Mouse (Mus musculus): ENCODE data around the gene Olfr1094. TPM values are rescaled to one million over a fixed set of nuclear protein-coding genes. Genes with fewer than 3 reads are reported as not detected.

The Olfr1094 gene
- polyA plus RNA-seq (2012; rRNA removed): not detected in 2 replicates

- H3K27ac ChIP-seq (ENCODE audit: control insufficient read depth, insufficient read depth, low read depth, low read length): no peak within 1 kb of the TSS
- H3K27me3 ChIP-seq (ENCODE audit: control insufficient read depth, insufficient read depth, low read length): no peaks in the 10 kb centered on the region
- H3K4me3 ChIP-seq (ENCODE audit: control insufficient read depth, low read depth, low read length): no peak within 1 kb of the TSS
- no peak for TF ChIP-seq POLR2A (IDR thresholded peaks at IDR 0.05; ENCODE audit: control insufficient read depth, low read depth, low read length)
- TF ChIP-seq CTCF (IDR thresholded peaks at IDR 0.05; ENCODE audit: control insufficient read depth, insufficient read depth, insufficient replicate concordance, low read depth, low read length): no peak
- H3K36me3 ChIP-seq (ENCODE audit: control insufficient read depth, insufficient read depth, low read length): no peaks in the 10 kb centered on the region
- H3K4me1 ChIP-seq (ENCODE audit: control insufficient read depth, insufficient read depth, low read length): no peaks in the 10 kb centered on the region
Measured at GRCm38 (mm10) chr2:86824363-86824762, at the start of gene Olfr1094. Gene Olfr1094, plus strand, starts transcription at chr2:86824663.

DNA sequence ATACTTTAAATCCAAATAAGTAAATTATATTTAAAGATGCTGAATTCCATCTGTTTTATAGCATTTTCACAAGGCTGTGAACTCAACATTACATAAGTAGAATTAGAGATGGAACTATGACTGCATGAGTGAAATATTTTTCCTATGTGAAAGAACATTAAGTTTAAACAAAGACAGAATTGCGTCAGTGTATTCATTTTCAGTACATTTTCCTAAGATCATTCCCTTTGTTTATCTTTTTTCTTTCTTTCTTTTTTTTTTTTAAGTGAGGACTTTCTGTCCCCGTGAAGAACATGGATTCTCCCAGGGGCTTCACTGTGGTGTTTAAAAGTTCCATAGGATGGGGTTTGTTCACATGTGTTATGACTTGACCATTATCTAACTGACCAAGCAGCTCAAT, 42.3 kb upstream of the Olfr1094 start, which contains the start of gene Olfr1093:
Gene Olfr1093 (plus strand): TSS at position 301 of the 400 bp plus-strand sequence.
- no peaks in the 10 kb centered on the region for H3K36me3 ChIP-seq (ENCODE audit: control insufficient read depth, insufficient read depth, low read length)
- no peaks in the 10 kb centered on the region for H3K27me3 ChIP-seq (ENCODE audit: control insufficient read depth, insufficient read depth, low read length)
- no peaks in the 10 kb centered on the region for H3K4me1 ChIP-seq (ENCODE audit: control insufficient read depth, insufficient read depth, low read length)
- no peak within 1 kb of the TSS for H3K27ac ChIP-seq (ENCODE audit: control insufficient read depth, insufficient read depth, low read depth, low read length)
- TF ChIP-seq CTCF (IDR thresholded peaks at IDR 0.05; ENCODE audit: control insufficient read depth, insufficient read depth, insufficient replicate concordance, low read depth, low read length) (no peak), POLR2A (IDR thresholded peaks at IDR 0.05; ENCODE audit: control insufficient read depth, low read depth, low read length) (no peak)
- H3K4me3 ChIP-seq (ENCODE audit: control insufficient read depth, low read depth, low read length): no peak within 1 kb of the TSS

GRCm38 (mm10) chr2:86809918-86810317, 14.5 kb upstream of the Olfr1094 start, which contains the start of gene Olfr141:
Gene Olfr141, minus strand, starts transcription at chr2:86810018.
- Histone ChIP-seq H3K27me3 (ENCODE audit: control insufficient read depth, insufficient read depth, low read length) (no peaks in the 10 kb centered on the region), H3K4me1 (ENCODE audit: control insufficient read depth, insufficient read depth, low read length) (no peaks in the 10 kb centered on the region), H3K36me3 (ENCODE audit: control insufficient read depth, insufficient read depth, low read length) (no peaks in the 10 kb centered on the region), H3K4me3 (ENCODE audit: control insufficient read depth, low read depth, low read length) (no peak within 1 kb of the TSS), H3K27ac (ENCODE audit: control insufficient read depth, insufficient read depth, low read depth, low read length) (no peak within 1 kb of the TSS)
- TF ChIP-seq POLR2A (IDR thresholded peaks at IDR 0.05; ENCODE audit: control insufficient read depth, low read depth, low read length) (no peak), CTCF (IDR thresholded peaks at IDR 0.05; ENCODE audit: control insufficient read depth, insufficient read depth, insufficient replicate concordance, low read depth, low read length) (no peak)

DNA sequence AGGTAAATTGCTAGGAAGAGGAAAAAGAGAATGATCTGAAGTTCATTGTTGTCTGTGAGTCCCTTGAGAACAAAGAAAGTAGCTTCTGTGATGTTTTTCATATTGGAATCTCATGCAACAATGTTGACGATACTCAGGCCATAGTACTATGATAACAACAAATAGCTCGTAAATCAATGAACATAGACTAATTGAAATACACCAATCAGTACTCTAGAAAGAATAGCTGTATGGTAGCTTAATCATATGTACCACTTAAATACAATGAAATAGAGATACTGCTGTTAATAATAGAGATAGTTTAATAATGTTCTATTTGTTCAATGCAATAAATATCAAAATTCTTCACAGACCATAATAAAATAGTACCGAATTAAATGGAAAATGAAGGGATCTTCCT, 27.1 kb downstream of the Olfr1094 start, which contains the start of gene Olfr1095:
Gene Olfr1095 (minus strand): TSS at position 101 of the 400 bp plus-strand sequence.
- Histone ChIP-seq H3K27ac (ENCODE audit: control insufficient read depth, insufficient read depth, low read depth, low read length) (no peak within 1 kb of the TSS), H3K27me3 (ENCODE audit: control insufficient read depth, insufficient read depth, low read length) (no peaks in the 10 kb centered on the region), H3K4me3 (ENCODE audit: control insufficient read depth, low read depth, low read length) (no peak within 1 kb of the TSS), H3K4me1 (ENCODE audit: control insufficient read depth, insufficient read depth, low read length) (no peaks in the 10 kb centered on the region), H3K36me3 (ENCODE audit: control insufficient read depth, insufficient read depth, low read length) (no peaks in the 10 kb centered on the region)
- TF ChIP-seq POLR2A (IDR thresholded peaks at IDR 0.05; ENCODE audit: control insufficient read depth, low read depth, low read length) (no peak), CTCF (IDR thresholded peaks at IDR 0.05; ENCODE audit: control insufficient read depth, insufficient read depth, insufficient replicate concordance, low read depth, low read length) (no peak)

- Histone ChIP-seq H3K27me3 (ENCODE audit: control insufficient read depth, insufficient read depth, low read length) (no peaks in the 10 kb centered on the region), H3K4me1 (ENCODE audit: control insufficient read depth, insufficient read depth, low read length) (no peaks in the 10 kb centered on the region), H3K36me3 (ENCODE audit: control insufficient read depth, insufficient read depth, low read length) (no peaks in the 10 kb centered on the region), H3K27ac (ENCODE audit: control insufficient read depth, insufficient read depth, low read depth, low read length) (no peak within 1 kb of the TSS), H3K4me3 (ENCODE audit: control insufficient read depth, low read depth, low read length) (no peak within 1 kb of the TSS)
- TF ChIP-seq POLR2A (IDR thresholded peaks at IDR 0.05; ENCODE audit: control insufficient read depth, low read depth, low read length) (no peak), CTCF (IDR thresholded peaks at IDR 0.05; ENCODE audit: control insufficient read depth, insufficient read depth, insufficient replicate concordance, low read depth, low read length) (no peak)
Measured at GRCm38 (mm10) chr2:86874702-86875101, 50.2 kb downstream of the Olfr1094 start, which contains the start of gene Gm13723. Gene Gm13723, minus strand, starts transcription at chr2:86874802.

Other genes starting within 250 kb of the Olfr1094 start
- gene Olfr1082, start 225.7 kb upstream of the Olfr1094 start, polyA plus RNA-seq (2012; rRNA removed): not detected in 2 replicates
- not detected in 2 replicates for gene Olfr1084, start 184.9 kb upstream of the Olfr1094 start, polyA plus RNA-seq (2012; rRNA removed)
- gene Olfr1085, start 162.6 kb upstream of the Olfr1094 start, polyA plus RNA-seq (2012; rRNA removed): not detected in 2 replicates
- gene Olfr1086, start 144.6 kb upstream of the Olfr1094 start, polyA plus RNA-seq (2012; rRNA removed): not detected in 2 replicates
- not detected in 2 replicates for gene Olfr1087, start 126.3 kb upstream of the Olfr1094 start, polyA plus RNA-seq (2012; rRNA removed)
- gene Olfr1089, start 91.0 kb upstream of the Olfr1094 start, polyA plus RNA-seq (2012; rRNA removed): not detected in 2 replicates
- 0.12 TPM in 1 of 2 replicates, not detected in the other for gene Olfr1090, start 65.7 kb upstream of the Olfr1094 start, polyA plus RNA-seq (2012; rRNA removed)
- gene Olfr1093, start 42.2 kb upstream of the Olfr1094 start, polyA plus RNA-seq (2012; rRNA removed): not detected in 2 replicates
- not detected in 2 replicates for gene Olfr141, start 14.6 kb upstream of the Olfr1094 start, polyA plus RNA-seq (2012; rRNA removed)
- gene Olfr1095, start 27.0 kb downstream of the Olfr1094 start, polyA plus RNA-seq (2012; rRNA removed): not detected in 2 replicates
- not detected in 2 replicates for gene Gm13723, start 50.1 kb downstream of the Olfr1094 start, polyA plus RNA-seq (2012; rRNA removed)
- gene Olfr1097, start 67.6 kb downstream of the Olfr1094 start, polyA plus RNA-seq (2012; rRNA removed): not detected in 2 replicates
- gene Olfr1098, start 99.9 kb downstream of the Olfr1094 start, polyA plus RNA-seq (2012; rRNA removed): not detected in 2 replicates
- not detected in 2 replicates for gene Olfr1099, start 136.0 kb downstream of the Olfr1094 start, polyA plus RNA-seq (2012; rRNA removed)
- gene Olfr1100, start 155.3 kb downstream of the Olfr1094 start, polyA plus RNA-seq (2012; rRNA removed): not detected in 2 replicates
- gene Olfr1101, start 166.6 kb downstream of the Olfr1094 start, polyA plus RNA-seq (2012; rRNA removed): not detected in 2 replicates
- gene Olfr1102, start 173.7 kb downstream of the Olfr1094 start, polyA plus RNA-seq (2012; rRNA removed): not detected in 2 replicates
- not detected in 2 replicates for gene Olfr1104, start 202.4 kb downstream of the Olfr1094 start, polyA plus RNA-seq (2012; rRNA removed)
- not detected in 2 replicates for gene Olfr1105, start 211.9 kb downstream of the Olfr1094 start, polyA plus RNA-seq (2012; rRNA removed)
- gene Olfr1106, start 227.6 kb downstream of the Olfr1094 start, polyA plus RNA-seq (2012; rRNA removed): not detected in 2 replicates